Mouse (Mus musculus) liver, adult 2 months (tissue): ENCODE measurements at regions not wholly inside any gene's neighbourhood (a gene's known extent, or its start where the extent isn't known, plus 50 kb on each side); places are given as distances from the start of the nearest gene placed in this dataset.

Source experiments
- CTCF ChIP-seq: fragments of 200-500 bp; IDR thresholded peaks from 2 replicates; pipeline ENCODE4 v1.5.1; 2011; ENCODE audit warnings: low read depth, low read length, control low read depth
- POLR2A ChIP-seq: fragments of 200-500 bp; IDR thresholded peaks from 2 replicates; pipeline ENCODE4 v1.6.1; 2011; ENCODE audit warnings: low read length, control low read depth; ENCODE audit not compliant: insufficient read depth; ENCODE audit errors: extremely low read depth

- TF ChIP-seq POLR2A (no peak), CTCF (no peak)
These were observed 70.5 kb upstream of the S1pr3 start for GRCm38 (mm10) chr13:51337931-51338330.
